Mouse (Mus musculus) cortical plate, adult 2 months (tissue): Measurements from ENCODE around the gene Cryaa.

Experiments
- CTCF ChIP-seq: fragments of 200-500 bp; IDR thresholded peaks from 2 replicates; pipeline ENCODE4 v1.5.1; 2011; ENCODE audit warnings: mild to moderate bottlenecking, control low read depth, low read length; ENCODE audit not compliant: insufficient read depth; ENCODE audit errors: extremely low read depth
- POLR2A ChIP-seq: fragments of 200-500 bp; IDR thresholded peaks from 2 replicates; pipeline ENCODE4 v1.6.1; 2011; ENCODE audit warnings: mild to moderate bottlenecking, low read length, control low read depth; ENCODE audit not compliant: insufficient read depth; ENCODE audit errors: extremely low read depth

DNA sequence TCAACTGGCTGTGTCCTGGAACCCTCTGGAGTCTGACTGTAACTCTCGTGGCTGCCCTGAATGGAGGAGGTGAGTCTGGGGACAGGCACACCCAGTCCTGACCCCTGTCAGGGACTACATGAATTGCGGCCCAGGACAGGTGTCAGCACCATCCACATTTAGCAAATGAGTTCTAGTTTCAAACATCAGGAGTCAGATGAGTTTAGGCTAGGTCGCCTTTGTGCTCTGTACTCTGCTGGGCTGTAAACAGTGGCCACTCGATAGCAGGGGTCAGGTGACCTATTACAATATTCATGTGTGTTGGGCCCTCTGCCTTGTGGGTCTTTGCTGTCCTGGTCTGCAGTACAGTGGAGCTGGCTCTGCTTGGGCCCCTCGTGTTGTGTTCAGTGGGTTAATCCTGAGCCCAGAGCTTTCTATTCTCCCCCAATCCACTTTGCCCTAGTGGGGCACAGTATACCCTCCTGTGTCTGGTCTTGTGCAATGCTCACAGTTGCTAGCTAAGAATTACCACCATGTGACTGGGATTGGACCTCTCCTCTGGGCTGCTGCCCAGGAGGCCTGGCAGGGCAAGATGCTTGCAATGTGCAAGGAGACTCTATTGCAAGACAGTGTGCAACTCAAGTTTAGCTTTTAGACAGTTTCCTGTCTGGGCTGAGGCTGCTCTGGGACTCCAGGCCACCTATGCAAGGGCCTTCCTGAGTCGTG, 25.8 kb downstream of the Cryaa start:
- TF ChIP-seq POLR2A (no peak), CTCF (no peak)
